Mouse (Mus musculus): ENCODE measurements at regions not wholly inside any gene's neighbourhood (a gene's known extent, or its start where the extent isn't known, plus 50 kb on each side); places are given as distances from the start of the nearest gene placed in this dataset.

DNA sequence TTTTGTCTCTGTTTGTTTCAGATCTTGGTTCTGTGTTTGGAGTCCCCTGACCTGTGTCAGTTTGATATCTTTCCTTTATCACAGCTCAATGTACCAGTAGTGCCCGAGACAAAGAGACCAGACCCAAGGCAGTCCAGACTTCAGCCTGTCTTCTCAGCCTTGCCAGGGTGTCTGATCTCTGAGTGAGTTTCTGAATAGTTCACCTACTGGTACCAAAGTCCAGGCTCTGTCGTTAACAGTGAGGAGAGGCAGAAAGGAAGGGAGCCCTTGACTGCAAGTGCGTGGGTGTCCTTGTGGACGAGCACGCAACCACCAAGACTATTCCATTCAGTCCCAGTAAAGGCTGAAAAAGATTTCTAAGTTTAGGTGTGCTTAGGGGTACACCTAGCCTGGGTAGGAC is 50.8 kb upstream of the Haao start:
- DNase-seq (ENCODE audit: low read depth, low spot score) = no peak
